Mouse (Mus musculus): ENCODE results near the gene Spn. TPM values are rescaled to one million over a fixed set of nuclear protein-coding genes. Genes with fewer than 3 reads are reported as not detected.

Gene Spn
- total and polyA plus RNA-seq, 3 experiments, result 135 to 184 (median 169) TPM

GRCm38 (mm10) chr7:127110239-127111007 is 27.2 kb downstream of the Spn start:
- Histone ChIP-seq H3K9ac (ENCODE audit: control insufficient read depth, low read depth, low read length, poor library complexity, severe bottlenecking) (no peak overlapping the region), H3K9me3 (replicated peaks; ENCODE audit: insufficient read depth, low read length) (no peaks in the 10 kb centered on the region), H3K4me3 (ENCODE audit: control insufficient read depth in 1 of 2, insufficient read depth in 1 of 2, low read depth in 2 of 2, low read length in 2 of 2) (no peak overlapping the region), H3K36me3 (ENCODE audit: control insufficient read depth in 1 of 2, insufficient read depth in 2 of 2, low read length in 2 of 2) (peaks cover 0 to 17% of the 10 kb centered on the region in 2 experiments; a peak in 2 of 4 replicates), H3K27ac (ENCODE audit: control insufficient read depth, low read depth, low read length) (no peak overlapping the region), H3K4me1 (ENCODE audit: control insufficient read depth in 1 of 2, insufficient read depth in 2 of 2, low read length in 2 of 2) (peaks cover 2 to 23% of the 10 kb centered on the region in 2 experiments; a peak in 3 of 4 replicates), H3K79me2 (ENCODE audit: control insufficient read depth, insufficient read depth, low read length, poor library complexity) (no peaks in the 10 kb centered on the region), H3K27me3 (ENCODE audit: control insufficient read depth in 1 of 2, insufficient read depth in 2 of 2, low read length in 2 of 2) (no peaks in the 10 kb centered on the region)
- TF ChIP-seq SMC3 (IDR thresholded peaks at IDR 0.05; ENCODE audit: low read depth, low read length) (peak; percentile 80), MAZ (IDR thresholded peaks at IDR 0.05; ENCODE audit: low read depth, low read length) (0 out of 2 replicates have a peak, but pooled peaks have one; percentile 32), BHLHE40 (IDR thresholded peaks at IDR 0.05; ENCODE audit: borderline replicate concordance, low read depth, low read length) (no peak), USF1 (IDR thresholded peaks at IDR 0.05; ENCODE audit: low read depth, low read length) (no peak), RCOR1 (IDR thresholded peaks at IDR 0.05; ENCODE audit: low read depth, low read length) (no peak), RAD21 (IDR thresholded peaks at IDR 0.05; ENCODE audit: low read depth, low read length) (peak; percentile 96), CTCF (IDR thresholded peaks at IDR 0.05 in 2 of 3, conservative IDR thresholded peaks at IDR 0.05 in 1 of 3; ENCODE audit: control insufficient read depth in 1 of 3, insufficient read depth in 1 of 3, low read depth in 2 of 3, low read length in 3 of 3, poor library complexity in 1 of 3, severe bottlenecking in 1 of 3) (peak; percentile 86 to 95 (median 93)), MEF2A (IDR thresholded peaks at IDR 0.05; ENCODE audit: extremely low read depth, insufficient replicate concordance, low read depth, low read length, poor library complexity, severe bottlenecking) (no peak), ZMIZ1 (IDR thresholded peaks at IDR 0.05; ENCODE audit: low read depth, low read length) (no peak), MAFK (IDR thresholded peaks at IDR 0.05; ENCODE audit: borderline replicate concordance, low read depth, low read length) (no peak), E2F4 (IDR thresholded peaks at IDR 0.05; ENCODE audit: borderline replicate concordance, low read depth, low read length) (no peak), GABPA (IDR thresholded peaks at IDR 0.05; ENCODE audit: low read depth, low read length) (no peak), POLR2AphosphoS2 (IDR thresholded peaks at IDR 0.05; ENCODE audit: low read length) (no peak), SIN3A (IDR thresholded peaks at IDR 0.05; ENCODE audit: low read length) (no peak; the same call in 1 of the 2 replicates), MYC (IDR thresholded peaks at IDR 0.05; ENCODE audit: low read depth, low read length) (no peak), KAT2A (conservative IDR thresholded peaks at IDR 0.05; ENCODE audit: low read depth, low read length) (no peak), GATA1 (IDR thresholded peaks at IDR 0.05; ENCODE audit: low read depth, low read length) (no peak), MAX (IDR thresholded peaks at IDR 0.05; ENCODE audit: low read length) (no peak), HCFC1 (IDR thresholded peaks at IDR 0.05; ENCODE audit: low read depth, low read length) (no peak), ZNF384 (IDR thresholded peaks at IDR 0.05; ENCODE audit: low read depth, low read length) (no peak), ZC3H11A (IDR thresholded peaks at IDR 0.05; ENCODE audit: low read depth, low read length) (peak; percentile 81), ETS1 (IDR thresholded peaks at IDR 0.05; ENCODE audit: low read depth, low read length) (no peak), UBTF (IDR thresholded peaks at IDR 0.05; ENCODE audit: borderline replicate concordance, insufficient read depth, low read depth, low read length) (no peak)
- peak; percentile 81 for DNase-seq (ENCODE audit: low read depth, low spot score)
